In genomic region chr19:43752489-43753225, GRCm38 (mm10) we compare ENCODE assay signal across 7 mouse cellular contexts. TPM values are rescaled to one million over a fixed set of nuclear protein-coding genes. Genes with fewer than 3 reads are reported as not detected.
DNase-seq lines count a peak whose midpoint lies in the region; ATAC-seq lines count a peak whose summit lies in the region.

TSS of gene Cutc (plus strand) at chr19:43752996.
TSS of gene Cox15 (minus strand) at chr19:43753000.

- peak within 1 kb of the TSS; percentile 99 for H3K27ac ChIP-seq in intestine, embryonic 16.5 days (ENCODE audit: low read length)
- H3K27ac ChIP-seq in midbrain, embryonic 11.5 days (ENCODE audit: low read depth, low read length): peak within 1 kb of the TSS; percentile 87

- peak within 1 kb of the TSS; percentile 78 for H3K4me3 ChIP-seq in intestine, embryonic 16.5 days (ENCODE audit: low read length)
- peak within 1 kb of the TSS; percentile 55 for H3K4me3 ChIP-seq in midbrain, embryonic 11.5 days (ENCODE audit: low read depth, low read length)

- H3K27me3 ChIP-seq in intestine, embryonic 16.5 days (replicated peaks; ENCODE audit: control insufficient read depth, insufficient read depth, low read length): no peaks in the 10 kb centered on the region
- H3K27me3 ChIP-seq in midbrain, embryonic 11.5 days (ENCODE audit: control insufficient read depth, insufficient read depth, low read length): no peaks in the 10 kb centered on the region

- intact Hi-C loops in left cerebral cortex, postnatal 36 days (cut with DNase I): loop anchor here (5.0 to 10.0 kb wide), 2 partner anchors 65 to 392 kb away; partner anchors contain the start of genes Bloc1s2 and Entpd7

- H3K4me1 ChIP-seq in intestine, embryonic 16.5 days (ENCODE audit: control insufficient read depth, insufficient read depth, low read length): 0 out of 2 replicates have a peak, but pooled peaks cover 3% of the 10 kb centered on the region
- H3K4me1 ChIP-seq in midbrain, embryonic 11.5 days (ENCODE audit: control insufficient read depth, insufficient read depth, low read length): peaks cover 6% of the 10 kb centered on the region

- peak; percentile 91 for ATAC-seq in intestine, embryonic 16.5 days
- ATAC-seq in midbrain, embryonic 11.5 days (ENCODE audit: low FRiP score): peak; percentile 95

- peak within 1 kb of the TSS; percentile 66 for H3K4me2 ChIP-seq in intestine, embryonic 16.5 days (ENCODE audit: low read depth, low read length)
- H3K4me2 ChIP-seq in midbrain, embryonic 11.5 days: peak within 1 kb of the TSS; percentile 64

- H3K9me3 ChIP-seq in intestine, embryonic 16.5 days (ENCODE audit: control insufficient read depth, low read length): no peaks in the 10 kb centered on the region
- no peaks in the 10 kb centered on the region for H3K9me3 ChIP-seq in midbrain, embryonic 11.5 days (ENCODE audit: control insufficient read depth, low read length)

- peak within 1 kb of the TSS; percentile 88 for H3K9ac ChIP-seq in intestine, embryonic 16.5 days (ENCODE audit: low read depth, low read length)
- H3K9ac ChIP-seq in midbrain, embryonic 11.5 days (ENCODE audit: low read length): peak within 1 kb of the TSS; percentile 82

- peaks cover 7% of the 10 kb centered on the region; the same call in 1 of the 2 replicates for H3K36me3 ChIP-seq in intestine, embryonic 16.5 days (ENCODE audit: control insufficient read depth, insufficient read depth, low read length)
- peaks cover 6% of the 10 kb centered on the region for H3K36me3 ChIP-seq in midbrain, embryonic 11.5 days (ENCODE audit: control insufficient read depth, insufficient read depth, low read length)

- under 1% methylated on average over 62 of the region's 62 CpGs for WGBS in intestine, embryonic 16.5 days
- WGBS in midbrain, embryonic 11.5 days: under 1% methylated on average over 62 of the region's 62 CpGs

- peak; percentile 95 for DNase-seq in adrenal gland, adult 8-10 months
- peak; percentile 95 for DNase-seq in embryo, embryonic 9.5 days (ENCODE audit: extremely low spot score)
- peak; percentile 97 to 98 for DNase-seq in gastrocnemius, postnatal 4 days (ENCODE audit: low spot score in 2 of 2)
- peak; percentile 96 to 98 for DNase-seq in left cerebral cortex, postnatal 36 days (ENCODE audit: low spot score in 2 of 2)
- DNase-seq in midbrain, embryonic 11.5 days (ENCODE audit: low spot score, missing footprints): peak; percentile 100
- DNase-seq in skeletal muscle tissue, adult 2 months (ENCODE audit: low read depth, low spot score): peak; percentile 96

RNA-seq across cellular contexts. Expression of gene Cutc, which starts in this region (rescaled TPM):
- total RNA-seq in adrenal gland, adult 8-10 months (2022): 10 to 100 TPM in 1 of 4 experiments, 1 to 10 TPM in 3; 9.3 to 12.4 (median 9.8) TPM
- 10 to 100 TPM in 1 of 2 experiments, 1 to 10 TPM in 1; 8.8 to 11.3 TPM for total RNA-seq in gastrocnemius, postnatal 4 days (2021)
- 23.5 and 25.6 TPM in 2 replicates for polyA plus RNA-seq in intestine, embryonic 16.5 days (2015; fragmentation: Nextera tagmentation; extraction: Ambion mirVana)
- total RNA-seq in left cerebral cortex, postnatal 36 days (2021): 1 to 10 TPM; 5.7 to 5.9 TPM
- 11.6 and 12.8 TPM in 2 replicates for polyA plus RNA-seq in midbrain, embryonic 11.5 days (2014; fragmentation: Nextera tagmentation; extraction: Ambion mirVana)

RNA-seq across cellular contexts. Expression of gene Cox15, which starts in this region (rescaled TPM):
- total RNA-seq in adrenal gland, adult 8-10 months (2022): 10 to 100 TPM; 36.5 to 56.6 (median 45.9) TPM
- total RNA-seq in gastrocnemius, postnatal 4 days (2021): 10 to 100 TPM; 27.8 to 28.8 TPM
- 18.6 and 21.7 TPM in 2 replicates for polyA plus RNA-seq in intestine, embryonic 16.5 days (2015; fragmentation: Nextera tagmentation; extraction: Ambion mirVana)
- 10 to 100 TPM; 13.3 to 17.1 TPM for total RNA-seq in left cerebral cortex, postnatal 36 days (2021)
- 8.2 and 9.3 TPM in 2 replicates for polyA plus RNA-seq in midbrain, embryonic 11.5 days (2014; fragmentation: Nextera tagmentation; extraction: Ambion mirVana)

Comparison
In these comparisons a context has a peak if more than half of its experiments do, and no peak if none do; other contexts are left out.
1. Peak in every context shown above with its lines: DNase-seq, ATAC-seq, H3K4me3 ChIP-seq and H3K27ac ChIP-seq.